Mouse (Mus musculus) lung, embryonic 15.5 days (tissue): ENCODE results near the gene Taf15. TPM values are rescaled to one million over a fixed set of nuclear protein-coding genes. Genes with fewer than 3 reads are reported as not detected.
"Not testable (repeated sequence)": the region's sequence is repeated elsewhere in the genome, so short reads cannot be mapped to it uniquely, and the experiment has no call there.

ENCODE experiments used
- ATAC-seq: fragments of 200-750 bp; cut with Nextera tagmentation; 2 replicates; pipeline ENCODE4 v1.8.0; 2017; ENCODE audit warnings: moderate number of reproducible peaks, borderline replicate concordance; ENCODE audit not compliant: low FRiP score, low TSS enrichment; ENCODE audit errors: extremely low read depth
- H3K27ac ChIP-seq: fragments of 300-500 bp; sonication (generic); 2 replicates; pipeline ENCODE4 v1.5.1; 2015; ENCODE audit warnings: moderate library complexity, mild to moderate bottlenecking, inconsistent platforms
- H3K27me3 ChIP-seq: fragments of 300-500 bp; sonication (generic); 2 replicates; pipeline ENCODE4 v1.6.1; 2015; ENCODE audit warnings: inconsistent platforms
- H3K36me3 ChIP-seq: fragments of 300-500 bp; sonication (generic); 2 replicates; pipeline ENCODE4 v1.6.1; 2015; ENCODE audit warnings: inconsistent platforms
- H3K4me1 ChIP-seq: fragments of 300-500 bp; sonication (generic); 2 replicates; pipeline ENCODE4 v1.6.1; 2015; ENCODE audit warnings: inconsistent platforms
- H3K4me2 ChIP-seq: fragments of 300-500 bp; sonication (generic); 2 replicates; pipeline ENCODE4 v1.6.1; 2015; ENCODE audit warnings: inconsistent platforms, mild to moderate bottlenecking, moderate library complexity
- H3K4me3 ChIP-seq: fragments of 300-500 bp; sonication (generic); 2 replicates; pipeline ENCODE4 v1.5.1; 2015; ENCODE audit warnings: mild to moderate bottlenecking, inconsistent platforms
- H3K9ac ChIP-seq: fragments of 300-500 bp; sonication (generic); 2 replicates; pipeline ENCODE4 v1.6.1; 2015; ENCODE audit warnings: inconsistent platforms
- H3K9me3 ChIP-seq: fragments of 300-500 bp; sonication (generic); 2 replicates; pipeline ENCODE4 v1.6.1; 2016; ENCODE audit warnings: inconsistent platforms
- WGBS: fragments of 180-500 bp; shearing (Covaris S2); methylation state at CpG from one replicate; pipeline ENCODE4 v1.1.7; 2015; 5-methylcytosine and 5-hydroxymethylcytosine counted together
- polyA plus RNA-seq: library from polyadenylated mRNA; unstranded; fragments of >200 nt; fragmentation: Nextera tagmentation; extraction: Ambion mirVana; gene quantifications from 2 replicates; pipeline ENCODE4 v1.2.1, GENCODE M21; 2015

The Taf15 gene
- polyA plus RNA-seq, 1 experiment from 2014 or later, result 11.3 TPM

- no peaks in the 10 kb centered on the region for H3K36me3 ChIP-seq
- no peak overlapping the region for H3K9ac ChIP-seq
- no peak for ATAC-seq
- H3K4me2 ChIP-seq, result no peak overlapping the region
- no peak overlapping the region for H3K27ac ChIP-seq
- H3K9me3 ChIP-seq, result no peaks in the 10 kb centered on the region
- no peaks in the 10 kb centered on the region for H3K4me1 ChIP-seq
- no peaks in the 10 kb centered on the region for H3K27me3 ChIP-seq
- no peak overlapping the region for H3K4me3 ChIP-seq
- WGBS, result 78% methylated on average over 5 of the region's 5 CpGs
Measured at GRCm38 (mm10) chr11:83550186-83550632, 77.3 kb downstream of the Taf15 start.

GRCm38 (mm10) chr11:83551037-83551436, 78.2 kb downstream of the Taf15 start:
- not testable (repeated sequence) for H3K4me1 ChIP-seq, H3K27me3 ChIP-seq, H3K9ac ChIP-seq, H3K27ac ChIP-seq, H3K9me3 ChIP-seq, H3K4me2 ChIP-seq, ATAC-seq, H3K4me3 ChIP-seq, H3K36me3 ChIP-seq
- 78% methylated on average over 7 of the region's 7 CpGs for WGBS

GRCm38 (mm10) chr11:83551668-83552067, 78.8 kb downstream of the Taf15 start:
- no peak overlapping the region for H3K9ac ChIP-seq
- no peak overlapping the region for H3K4me2 ChIP-seq
- no peak overlapping the region for H3K27ac ChIP-seq

More at GRCm38 (mm10) chr11:83551668-83552067, 78.8 kb downstream of the Taf15 start:
- H3K9me3 ChIP-seq, result no peaks in the 10 kb centered on the region
- 72% methylated on average over 5 of the region's 5 CpGs for WGBS
- no peaks in the 10 kb centered on the region for H3K27me3 ChIP-seq
- no peaks in the 10 kb centered on the region for H3K4me1 ChIP-seq
- no peaks in the 10 kb centered on the region for H3K36me3 ChIP-seq
- ATAC-seq, result no peak
- H3K4me3 ChIP-seq, result no peak overlapping the region

Other genes with a start within 250 kb of the Taf15 start
- 0.27 and 0.53 TPM in 2 replicates for gene Slfn14, start 186.4 kb upstream of the Taf15 start, polyA plus RNA-seq
- 53.1 and 55.7 TPM in 2 replicates for gene Ap2b1, start 174.1 kb upstream of the Taf15 start, polyA plus RNA-seq
- 12.1 and 12.3 TPM in 2 replicates for gene Pex12, start 170.5 kb upstream of the Taf15 start, polyA plus RNA-seq
- 1.3 and 1.8 TPM in 2 replicates for gene Rasl10b, start 63.9 kb upstream of the Taf15 start, polyA plus RNA-seq
- 0.32 and 0.35 TPM in 2 replicates for gene Gas2l2, start 43.6 kb upstream of the Taf15 start, polyA plus RNA-seq
- 0.18 and 0.29 TPM in 2 replicates for gene 1700020L24Rik, start 35.4 kb upstream of the Taf15 start, polyA plus RNA-seq
- 2.5 and 2.7 TPM in 2 replicates for gene Mmp28, start 10.0 kb upstream of the Taf15 start, polyA plus RNA-seq
- gene Heatr9, start 49.1 kb downstream of the Taf15 start, polyA plus RNA-seq, result not detected in 2 replicates
- gene Ccl5, start 57.4 kb downstream of the Taf15 start, polyA plus RNA-seq, result 0.82 TPM in 1 of 2 replicates, not detected in the other
- 4.9 and 5.4 TPM in 2 replicates for gene Ccl9, start 105.5 kb downstream of the Taf15 start, polyA plus RNA-seq
- gene Ccl6, start 120.0 kb downstream of the Taf15 start, polyA plus RNA-seq, result 8.1 and 9.2 TPM in 2 replicates
- not detected in 2 replicates for gene Rpl9-ps1, start 172.5 kb downstream of the Taf15 start, polyA plus RNA-seq
- 1.1 and 1.2 TPM in 2 replicates for gene Ccl3, start 176.3 kb downstream of the Taf15 start, polyA plus RNA-seq
- gene Ccl4, start 189.5 kb downstream of the Taf15 start, polyA plus RNA-seq, result 0.56 TPM in 1 of 2 replicates, not detected in the other
- gene Wfdc17, start 230.9 kb downstream of the Taf15 start, polyA plus RNA-seq, result 1.8 and 2.1 TPM in 2 replicates
- gene Wfdc18, start 235.9 kb downstream of the Taf15 start, polyA plus RNA-seq, result 1.4 and 2.4 TPM in 2 replicates